Mouse (Mus musculus) gonadal fat pad, adult 2 months (tissue): ENCODE data around the gene Msrb1. TPM values are rescaled to one million over a fixed set of nuclear protein-coding genes. Genes with fewer than 3 reads are reported as not detected.
"Not testable (repeated sequence)": the region's sequence is repeated elsewhere in the genome, so short reads cannot be mapped to it uniquely, and the experiment has no call there.

Experiments
- DNase-seq: peaks from one replicate; pipeline ENCODE4 v3.0.0-alpha.2; 2012; ENCODE audit warnings: low read depth
- polyA plus RNA-seq: library from polyadenylated mRNA; depleted of rRNA; stranded (reverse); fragments of >200 nt; gene quantifications from 2 replicates; pipeline ENCODE4 v1.2.3, GENCODE M21; 2012

Gene Msrb1
- polyA plus RNA-seq, 1 experiment = 152 TPM

- no peak for DNase-seq
Measured at GRCm38 (mm10) chr17:24719494-24720222, 16.8 kb upstream of the Msrb1 start.

GRCm38 (mm10) chr17:24720616-24721015 is 15.8 kb upstream of the Msrb1 start:
- DNase-seq = not testable (repeated sequence)

- DNase-seq = not testable (repeated sequence)
Measured at GRCm38 (mm10) chr17:24721383-24721955, 15.0 kb upstream of the Msrb1 start.

- no peak for DNase-seq
Measured at GRCm38 (mm10) chr17:24722220-24722924, 14.1 kb upstream of the Msrb1 start.

- no peak for DNase-seq
Measured at GRCm38 (mm10) chr17:24723122-24723880, 13.1 kb upstream of the Msrb1 start.

- no peak for DNase-seq
Measured at GRCm38 (mm10) chr17:24723881-24724180, 12.6 kb upstream of the Msrb1 start.

- DNase-seq = no peak
Measured at GRCm38 (mm10) chr17:24724184-24724583, 12.3 kb upstream of the Msrb1 start, which contains the start of gene Ndufb10. TSS of gene Ndufb10 (minus strand) at chr17:24724478.

GRCm38 (mm10) chr17:24725637-24726390 is 10.6 kb upstream of the Msrb1 start:
- no peak for DNase-seq

- no peak for DNase-seq
Measured at GRCm38 (mm10) chr17:24727618-24728017, 8.8 kb upstream of the Msrb1 start, which contains the start of gene Rpl3l. TSS of gene Rpl3l (plus strand) at chr17:24727820.

- DNase-seq = no peak
Measured at GRCm38 (mm10) chr17:24728184-24728583, 8.3 kb upstream of the Msrb1 start.

GRCm38 (mm10) chr17:24729067-24729466 is 7.4 kb upstream of the Msrb1 start:
- no peak for DNase-seq

GRCm38 (mm10) chr17:24730787-24731186 is 5.7 kb upstream of the Msrb1 start:
- no peak for DNase-seq

GRCm38 (mm10) chr17:24732233-24732935 is 4.1 kb upstream of the Msrb1 start:
- DNase-seq = no peak

GRCm38 (mm10) chr17:24733434-24734050 is 2.9 kb upstream of the Msrb1 start:
- no peak for DNase-seq

- no peak for DNase-seq
Measured at GRCm38 (mm10) chr17:24734513-24734912, 1.9 kb upstream of the Msrb1 start.

GRCm38 (mm10) chr17:24735446-24735845 is 996 bp upstream of the Msrb1 start:
- DNase-seq = no peak

- no peak for DNase-seq
Measured at GRCm38 (mm10) chr17:24737135-24737810, 831 bp downstream of the Msrb1 start.

- no peak for DNase-seq
Measured at GRCm38 (mm10) chr17:24738238-24738637, 1.8 kb downstream of the Msrb1 start.

- DNase-seq = no peak
Measured at GRCm38 (mm10) chr17:24739926-24740325, 3.5 kb downstream of the Msrb1 start.

- DNase-seq = no peak
Measured at GRCm38 (mm10) chr17:24742307-24742706, 5.9 kb downstream of the Msrb1 start.
